Mouse (Mus musculus) thymus, adult 18-20 months (tissue): ENCODE results near the gene Sik1.
"Not testable (repeated sequence)": the region's sequence is repeated elsewhere in the genome, so short reads cannot be mapped to it uniquely, and the experiment has no call there.

Experiments used
- DNase-seq, 2 experiments: peaks; one replicate each; pipeline ENCODE4 v3.0.0; 2022; ENCODE audit warnings: mixed read lengths in 2 of 2

The Sik1 gene

DNA sequence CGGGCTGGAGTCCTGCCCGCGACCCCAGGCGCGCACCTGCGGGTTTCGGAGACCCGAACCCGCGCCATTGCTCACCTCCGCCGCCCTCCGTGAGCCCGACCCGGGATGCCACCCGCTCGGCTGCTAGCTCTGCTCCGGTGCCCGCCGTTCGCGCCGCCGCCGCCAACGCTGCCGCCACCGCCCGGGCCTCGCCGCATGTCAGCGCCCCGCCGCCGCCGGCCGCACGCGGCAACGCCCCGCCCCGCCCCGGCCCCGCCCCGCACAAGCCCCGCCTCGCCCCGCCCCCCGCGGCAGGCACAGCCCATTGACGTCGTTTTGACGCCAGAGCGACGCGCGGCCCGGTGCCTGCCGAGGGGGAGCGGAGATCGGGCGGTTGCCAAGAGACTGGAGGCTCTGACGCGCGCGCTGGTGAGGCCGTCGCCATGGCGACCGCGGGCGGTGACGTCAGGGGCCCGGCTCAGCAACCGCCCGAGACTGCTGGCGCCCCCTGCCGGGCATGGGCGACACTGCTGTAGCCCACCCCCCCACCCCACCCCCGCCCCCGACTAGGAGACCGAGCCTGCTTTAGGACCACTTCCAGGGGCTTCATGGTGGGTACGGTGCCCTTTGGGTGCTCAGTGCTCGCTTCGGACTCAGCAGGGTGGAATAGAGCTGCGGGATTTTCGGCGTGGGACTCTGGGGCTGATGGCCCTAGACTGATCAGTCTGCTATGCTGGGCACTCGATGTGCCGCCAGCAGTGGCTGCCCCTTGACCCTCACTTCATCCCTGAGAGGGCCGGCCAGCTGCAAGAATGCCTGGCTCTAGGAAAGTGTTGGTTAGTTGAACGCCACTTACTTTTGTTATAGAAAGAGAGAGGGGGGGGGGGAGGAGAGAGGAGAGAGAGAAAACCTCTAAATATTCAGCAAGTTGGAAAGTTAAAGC lies at the start of gene Sik1:
Sik1 (minus strand) TSS at position 208 of the 922 bp plus-strand sequence.
- peak; percentile 94 to 95 for DNase-seq

GRCm38 (mm10) chr17:31905201-31905790 lies 49.7 kb upstream of the Sik1 start:
- DNase-seq: no peak

- no peak for DNase-seq
Observed at GRCm38 (mm10) chr17:31904036-31904435, 48.4 kb upstream of the Sik1 start.

DNA sequence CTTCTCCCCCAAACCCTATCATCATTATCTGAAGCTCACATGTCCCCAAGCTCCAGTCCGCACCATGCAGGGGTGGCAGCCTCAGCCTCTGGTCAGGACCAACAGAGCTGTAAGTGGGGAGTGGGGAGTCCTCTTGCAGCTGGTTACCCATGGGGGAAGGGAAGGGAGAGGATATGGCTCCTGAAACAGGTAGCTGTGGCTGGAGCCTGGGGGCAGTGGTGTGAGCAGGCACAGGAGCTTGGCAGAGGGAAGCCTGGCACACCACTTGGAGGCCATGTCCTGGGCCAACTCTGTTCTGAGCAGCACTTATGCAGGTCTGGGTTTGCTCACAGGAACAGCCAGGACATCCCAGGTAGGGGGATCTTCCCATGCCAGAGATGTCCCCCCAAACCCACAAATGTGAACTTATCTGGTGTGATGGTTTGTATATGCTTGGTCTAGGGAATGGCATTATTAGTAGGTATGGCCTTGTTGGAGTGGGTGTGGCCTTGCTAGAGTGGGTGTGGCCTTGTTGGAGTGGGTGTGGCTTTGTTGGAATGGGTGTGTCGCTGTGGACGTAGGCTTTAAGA lies 47.1 kb upstream of the Sik1 start:
- no peak for DNase-seq

DNA sequence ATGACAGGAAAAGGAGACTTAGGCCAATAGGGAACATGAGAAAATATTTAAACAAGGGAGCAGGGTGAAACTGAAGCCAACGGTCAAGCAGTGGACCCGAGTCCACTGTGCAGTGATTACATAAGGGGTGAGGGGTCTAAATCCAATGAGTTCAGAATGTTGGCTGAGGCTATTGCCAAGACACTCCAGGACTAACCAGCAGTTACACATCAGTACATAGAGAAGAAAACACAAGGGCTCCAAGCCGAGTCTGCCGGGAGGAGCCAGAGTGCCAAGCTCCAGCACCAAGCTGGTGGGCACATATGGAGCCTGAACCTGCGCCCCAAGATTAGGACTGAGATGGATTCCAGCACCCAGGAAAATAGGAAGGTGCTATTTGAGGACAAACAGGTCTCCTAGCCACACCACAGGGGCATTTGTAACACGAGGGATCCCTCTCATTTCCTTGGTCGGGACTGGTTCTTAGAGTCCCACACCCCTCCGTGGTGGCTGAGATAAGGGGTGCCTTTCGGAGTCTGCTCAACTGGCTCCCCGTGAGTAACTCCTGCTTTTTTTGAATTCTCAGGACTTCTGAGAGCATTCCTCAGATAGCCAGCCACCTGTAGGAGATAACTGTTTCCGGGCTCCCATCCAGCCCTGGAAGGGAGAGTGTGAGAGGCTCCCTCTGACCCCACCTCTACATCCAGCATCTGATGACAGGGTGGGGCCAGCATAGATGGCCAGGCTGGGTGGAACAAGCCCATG lies 46.0 kb upstream of the Sik1 start:
- no peak for DNase-seq

- no peak for DNase-seq
Observed at GRCm38 (mm10) chr17:31898941-31899340, 43.3 kb upstream of the Sik1 start.

DNA sequence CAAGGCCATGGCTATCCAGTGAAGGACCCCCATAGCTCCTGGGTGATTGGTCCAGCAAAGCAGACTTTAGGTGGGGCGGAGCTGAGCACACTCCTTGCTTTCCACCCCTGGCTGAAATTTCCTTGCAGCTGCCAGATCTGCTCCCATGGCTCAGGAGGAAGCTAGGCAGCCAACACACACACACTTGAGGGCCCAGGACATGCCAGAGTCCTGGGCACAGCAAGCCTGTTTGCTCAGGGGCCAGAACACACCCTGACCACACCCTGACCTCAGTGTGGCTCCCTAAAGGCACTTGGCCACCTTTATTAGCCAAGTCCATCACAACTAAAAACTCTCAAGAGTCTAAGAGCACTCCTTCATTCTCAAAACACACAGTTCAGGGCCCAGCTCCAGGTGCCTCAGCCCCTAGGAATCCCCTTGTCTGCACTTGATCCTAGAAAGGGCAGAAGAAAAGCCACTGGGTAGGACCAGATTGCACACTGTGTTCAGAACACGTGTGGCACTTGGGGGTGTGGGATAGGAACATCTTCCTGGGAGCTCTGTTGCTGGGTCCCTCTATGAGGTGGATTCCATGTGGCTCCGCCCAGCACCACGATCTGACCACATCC lies 41.7 kb upstream of the Sik1 start:
- DNase-seq: no peak

DNA sequence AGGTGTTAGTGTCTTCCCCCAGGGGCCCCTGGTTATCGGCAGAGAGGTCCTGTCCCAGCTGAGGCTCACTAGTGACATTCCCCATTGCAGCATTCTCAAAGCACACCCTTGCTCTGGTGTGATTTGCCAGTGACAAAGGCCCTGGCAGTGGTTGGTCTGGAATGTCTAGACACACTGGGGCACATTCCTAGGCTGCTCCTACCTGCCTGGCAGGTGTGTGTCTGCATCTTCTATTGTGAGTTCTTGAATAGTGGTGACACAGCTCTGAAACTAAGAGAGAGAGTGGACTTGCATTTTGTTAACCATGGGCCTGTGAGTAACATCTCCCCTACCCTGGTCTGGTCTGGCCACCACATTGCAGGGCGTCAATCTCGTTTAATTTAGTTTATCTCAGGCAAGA lies 41.1 kb upstream of the Sik1 start:
- DNase-seq: no peak

GRCm38 (mm10) chr17:31896311-31896710 lies 40.7 kb upstream of the Sik1 start:
- no peak for DNase-seq

DNA sequence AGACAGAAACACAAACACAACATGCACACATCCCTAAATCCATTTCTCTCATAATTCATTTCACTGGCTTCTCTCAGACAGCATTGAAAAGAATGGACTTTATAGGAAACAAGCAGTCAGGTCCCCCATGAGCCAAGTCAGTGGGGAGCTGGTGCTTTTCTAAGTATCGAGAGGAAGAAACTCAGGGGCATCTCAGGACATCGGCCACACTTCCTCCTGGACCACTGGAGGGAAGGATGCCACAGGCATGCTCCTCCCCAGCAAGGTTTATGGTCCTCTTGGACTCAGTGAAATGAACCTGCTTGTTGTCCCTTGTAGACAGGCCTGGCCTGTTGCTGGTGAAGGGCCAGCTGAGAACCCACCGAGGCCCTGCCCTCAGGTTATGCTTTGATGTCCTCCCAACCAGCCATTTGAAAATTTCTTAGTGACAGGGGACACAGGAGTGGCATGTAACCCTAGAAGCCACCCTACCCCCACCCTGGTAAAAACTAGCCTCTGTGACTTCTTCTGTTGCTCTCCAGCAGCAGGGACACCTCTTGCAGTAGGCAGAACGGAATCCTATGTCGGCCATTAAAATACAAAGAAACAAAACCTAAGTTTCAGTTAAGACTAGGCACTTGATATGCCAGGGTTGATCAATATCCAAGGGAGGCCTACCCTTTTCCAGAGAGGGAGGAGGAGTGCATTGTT lies 37.9 kb upstream of the Sik1 start:
- DNase-seq: no peak

GRCm38 (mm10) chr17:31892750-31893149 lies 37.1 kb upstream of the Sik1 start:
- no peak for DNase-seq

DNA sequence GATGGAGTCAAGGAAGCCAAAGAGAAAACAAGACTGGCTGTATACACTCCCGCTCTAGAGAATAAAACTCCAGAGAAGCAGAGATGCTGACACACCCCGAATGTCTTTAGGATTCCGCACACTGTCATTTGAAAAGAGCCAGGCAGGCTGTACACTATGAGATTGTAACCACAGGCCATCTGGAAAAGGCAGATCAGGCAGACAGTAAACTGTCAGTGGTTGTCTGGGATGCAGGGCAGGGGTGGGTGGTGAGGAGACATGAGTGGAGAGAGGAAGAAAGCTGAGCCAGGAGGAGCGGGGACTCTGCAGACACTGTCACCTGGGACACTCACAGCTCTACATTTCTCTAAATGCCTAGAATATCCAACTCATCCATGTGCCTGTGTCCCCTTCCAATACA lies 36.3 kb upstream of the Sik1 start:
- no peak for DNase-seq

- no peak for DNase-seq
Observed at GRCm38 (mm10) chr17:31890311-31890951, 34.8 kb upstream of the Sik1 start.

DNA sequence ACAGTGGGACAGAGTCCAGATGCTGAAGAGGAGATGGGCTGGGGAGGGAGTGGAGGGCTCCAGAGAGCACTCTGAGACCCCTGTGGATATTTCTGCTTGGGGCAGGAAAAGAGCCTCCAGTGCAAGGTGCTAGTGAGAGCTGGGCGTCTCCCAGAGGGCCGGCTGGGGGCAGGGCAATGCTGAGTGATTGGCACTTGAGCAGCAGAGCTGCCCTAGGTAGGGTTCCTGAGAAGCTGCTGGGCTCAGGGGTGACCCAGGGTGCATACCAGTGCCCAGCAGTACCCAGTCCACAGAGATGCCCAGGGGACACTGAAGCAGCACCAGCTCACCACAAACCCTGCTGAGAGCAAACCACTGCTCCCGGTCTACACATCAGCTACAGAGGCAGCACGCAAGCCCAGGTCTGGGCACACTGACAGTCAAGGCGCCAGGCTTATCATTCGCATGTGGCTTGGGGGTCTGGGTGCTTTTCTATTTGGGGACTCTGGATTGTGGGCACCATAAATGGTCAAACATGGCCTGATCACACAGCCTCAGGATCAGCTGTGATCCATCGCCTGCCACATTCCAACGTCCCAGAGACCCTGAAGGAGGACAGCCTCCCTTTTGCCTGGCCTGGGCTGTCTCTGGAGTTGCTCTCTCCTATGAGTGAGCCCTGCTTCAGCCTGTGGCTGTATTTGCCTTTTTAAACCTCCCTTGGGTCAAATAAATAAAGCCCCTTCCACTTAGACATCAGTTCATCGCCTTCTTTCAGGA lies 34.0 kb upstream of the Sik1 start:
- no peak for DNase-seq

DNA sequence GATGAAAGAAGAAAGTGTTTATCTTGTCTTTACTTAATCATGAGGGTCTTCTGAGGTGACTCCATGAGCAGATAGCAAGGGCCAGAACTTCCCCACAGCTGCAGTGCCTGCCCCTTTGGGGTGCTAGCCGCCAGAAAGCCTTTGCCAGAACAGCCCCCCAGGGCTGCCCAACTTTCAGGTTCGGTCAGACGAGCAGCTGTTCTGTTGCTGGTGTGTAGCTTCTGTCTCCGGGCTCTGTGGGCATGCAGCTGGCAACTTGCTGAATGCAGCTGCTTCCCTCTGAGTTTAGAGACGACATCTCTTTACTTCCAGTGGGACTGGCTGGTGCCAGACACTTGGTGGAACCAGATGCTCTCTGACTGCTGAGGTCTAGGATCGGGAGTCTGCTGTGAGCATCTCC lies 32.9 kb upstream of the Sik1 start:
- DNase-seq: peak in 1 of 2 experiments; percentile 27

DNA sequence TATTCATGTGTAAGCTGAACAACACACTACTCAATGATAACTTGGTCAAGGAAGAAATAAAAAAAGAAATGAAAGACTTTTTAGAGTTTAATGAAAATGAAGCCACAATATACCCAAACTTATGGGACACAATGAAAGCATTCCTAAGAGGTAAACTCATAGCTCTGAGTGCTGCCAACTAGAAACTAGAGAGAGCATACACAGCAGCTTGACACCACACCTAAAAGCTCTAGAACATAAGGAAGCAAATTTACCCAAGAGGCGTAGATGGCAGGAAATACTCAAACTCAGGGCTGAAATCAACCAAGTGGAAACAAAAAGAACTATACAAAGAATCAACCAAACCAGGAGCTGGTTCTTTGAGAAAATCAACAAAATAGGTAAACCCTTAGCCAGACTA lies 29.1 kb upstream of the Sik1 start:
- not testable (repeated sequence) for DNase-seq

- no peak for DNase-seq
Observed at GRCm38 (mm10) chr17:31879406-31879805, 23.8 kb upstream of the Sik1 start.

GRCm38 (mm10) chr17:31877650-31878141 lies 22.1 kb upstream of the Sik1 start:
- DNase-seq: no peak

GRCm38 (mm10) chr17:31877181-31877581 lies 21.6 kb upstream of the Sik1 start:
- no peak for DNase-seq

GRCm38 (mm10) chr17:31876775-31877174 lies 21.2 kb upstream of the Sik1 start:
- DNase-seq: no peak
